Mouse (Mus musculus) CH12.LX (cell line): Measurements from ENCODE around the gene Creg2. TPM values are rescaled to one million over a fixed set of nuclear protein-coding genes. Genes with fewer than 3 reads are reported as not detected.
A peak's percentile ranks its signal among the peaks of the same experiment; 100 is the strongest.

Experiments used
- DNase-seq: peaks from one replicate; pipeline ENCODE4 v3.0.0-alpha.2; 2013; ENCODE audit errors: extremely low read depth
- H3K27ac ChIP-seq: 2 replicates; pipeline ENCODE4 v1.5.1; 2012; ENCODE audit warnings: low read depth, mild to moderate bottlenecking, control low read depth, moderate library complexity; ENCODE audit not compliant: insufficient read depth
- H3K27me3 ChIP-seq: replicated peaks from 2 replicates; pipeline ENCODE3; 2012; ENCODE audit warnings: inconsistent platforms
- H3K36me3 ChIP-seq, 2 experiments: replicated peaks in 1 of 2; 2 replicates each; pipeline versions ENCODE3 to v1.6.1; 2012; ENCODE audit warnings: inconsistent platforms in 1 of 2, low read length in 1 of 2, mild to moderate bottlenecking in 1 of 2, mixed read lengths in 1 of 2, moderate library complexity in 1 of 2; ENCODE audit not compliant: control insufficient read depth in 1 of 2, insufficient read depth in 1 of 2
- H3K4me1 ChIP-seq, 2 experiments: 2 replicates each; pipeline ENCODE4 v1.6.1; 2012; ENCODE audit warnings: inconsistent platforms in 1 of 2, moderate library complexity in 1 of 2; ENCODE audit not compliant: insufficient read depth in 2 of 2, control insufficient read depth in 1 of 2
- H3K4me2 ChIP-seq: 2 replicates; pipeline ENCODE4 v1.6.1; 2012; ENCODE audit warnings: low read depth, mild to moderate bottlenecking, control low read depth; ENCODE audit not compliant: poor library complexity, insufficient read depth, severe bottlenecking
- H3K4me3 ChIP-seq, 3 experiments: fragments of 150-350 bp in 1 of 3; sonication (generic) in 1 of 3; replicated peaks in 1 of 3; 2 replicates each; pipeline versions ENCODE3 to v1.5.1; 2011 to 2012; ENCODE audit warnings: low read depth in 2 of 3, low read length in 2 of 3, mild to moderate bottlenecking in 2 of 3, moderate library complexity in 2 of 3, control low read depth in 1 of 3, improper control_type of control experiment in 1 of 3, inconsistent platforms in 1 of 3, mixed read lengths in 1 of 3; ENCODE audit not compliant: poor library complexity in 1 of 3
- H3K79me2 ChIP-seq: replicated peaks from 2 replicates; pipeline ENCODE4 v1.6.1; 2012; ENCODE audit warnings: mild to moderate bottlenecking, moderate library complexity; ENCODE audit not compliant: control insufficient read depth, poor library complexity, insufficient read depth, severe bottlenecking; ENCODE audit errors: extremely low read depth
- H3K9ac ChIP-seq: 2 replicates; pipeline ENCODE4 v1.6.1; 2012; ENCODE audit warnings: low read depth, mild to moderate bottlenecking, control low read depth, moderate library complexity; ENCODE audit not compliant: insufficient read depth
- H3K9me3 ChIP-seq: replicated peaks from 2 replicates; pipeline ENCODE3; 2012; ENCODE audit warnings: low read length, inconsistent platforms, mixed read lengths
- CHD1 ChIP-seq: IDR thresholded peaks from 2 replicates; pipeline ENCODE4 v1.6.1; 2012; ENCODE audit warnings: low read depth, low read length, improper control_type of control experiment, inconsistent platforms
- GABPA ChIP-seq: IDR thresholded peaks from 2 replicates; pipeline ENCODE4 v1.6.1; 2012; ENCODE audit warnings: low read depth, low read length, improper control_type of control experiment, inconsistent platforms; ENCODE audit not compliant: insufficient replicate concordance
- HCFC1 ChIP-seq: IDR thresholded peaks from 2 replicates; pipeline ENCODE4 v1.6.1; 2012; ENCODE audit warnings: low read depth, mild to moderate bottlenecking, inconsistent platforms, low read length, improper control_type of control experiment
- IRF4 ChIP-seq: IDR thresholded peaks from 2 replicates; pipeline ENCODE4 v1.6.1; 2014; ENCODE audit warnings: low read depth, mild to moderate bottlenecking, inconsistent platforms, low read length, improper control_type of control experiment
- JUN ChIP-seq: IDR thresholded peaks from 2 replicates; pipeline ENCODE4 v1.6.1; 2011; ENCODE audit warnings: low read depth, mild to moderate bottlenecking, low read length, improper control_type of control experiment, moderate library complexity; ENCODE audit not compliant: insufficient read depth
- JUND ChIP-seq: conservative IDR thresholded peaks from 2 replicates; pipeline ENCODE4 v1.6.1; 2011; ENCODE audit warnings: low read depth, low read length, improper control_type of control experiment
- MAX ChIP-seq: IDR thresholded peaks from 2 replicates; pipeline ENCODE4 v1.6.1; 2011; ENCODE audit warnings: low read length, improper control_type of control experiment
- NRF1 ChIP-seq: IDR thresholded peaks from 2 replicates; pipeline ENCODE4 v1.6.1; 2014; ENCODE audit warnings: low read depth, mild to moderate bottlenecking, inconsistent platforms, low read length, improper control_type of control experiment, moderate library complexity
- PAX5 ChIP-seq: IDR thresholded peaks from 2 replicates; pipeline ENCODE4 v1.6.1; 2012; ENCODE audit warnings: low read length, inconsistent platforms, mixed read lengths
- POLR2AphosphoS2 ChIP-seq: IDR thresholded peaks from 2 replicates; pipeline ENCODE4 v1.6.1; 2011; ENCODE audit warnings: low read depth, low read length, improper control_type of control experiment
- RAD21 ChIP-seq: IDR thresholded peaks from 2 replicates; pipeline ENCODE4 v1.6.1; 2011; ENCODE audit warnings: low read depth, mild to moderate bottlenecking, low read length, improper control_type of control experiment, moderate library complexity
- TCF12 ChIP-seq: IDR thresholded peaks from 2 replicates; pipeline ENCODE4 v1.6.1; 2014; ENCODE audit warnings: low read depth, mild to moderate bottlenecking, inconsistent platforms, low read length, improper control_type of control experiment
- UBTF ChIP-seq: IDR thresholded peaks from 2 replicates; pipeline ENCODE4 v1.6.1; 2012; ENCODE audit warnings: low read depth, mild to moderate bottlenecking, inconsistent platforms, low read length, improper control_type of control experiment, moderate library complexity
- USF1 ChIP-seq: IDR thresholded peaks from 2 replicates; pipeline ENCODE4 v1.6.1; 2014; ENCODE audit warnings: low read depth, mild to moderate bottlenecking, inconsistent platforms, low read length, improper control_type of control experiment
- ZKSCAN1 ChIP-seq: IDR thresholded peaks from 2 replicates; pipeline ENCODE4 v1.6.1; 2012; ENCODE audit warnings: low read depth, inconsistent platforms, low read length, improper control_type of control experiment, borderline replicate concordance
- ZNF384 ChIP-seq: IDR thresholded peaks from 2 replicates; pipeline ENCODE4 v1.6.1; 2012; ENCODE audit warnings: low read depth, low read length, improper control_type of control experiment, inconsistent platforms
- dilution Hi-C: fragments of 300-500 bp; cut with MboI; formaldehyde crosslinking; loops from 2 replicates; pipeline ENCODE4 v1.14.3; 2020; ENCODE audit warnings: low sequenced_read_pairs; ENCODE audit not compliant: extremely low pct_unique_long_range_greater_than_20kb, extremely low pct_ligation_motif_present
- in situ Hi-C: fragments of 300-500 bp; cut with MboI; formaldehyde crosslinking; loops from 3 replicates; pipeline ENCODE4 v1.14.3; 2019; ENCODE audit warnings: low sequenced_read_pairs, low pct_ligation_motif_present, low pct_unique_long_range_greater_than_20kb, mixed read lengths
- polyA plus RNA-seq: library from polyadenylated mRNA; unstranded; fragments of >175 nt; gene quantifications from 2 replicates; pipeline ENCODE4 v1.2.1, GENCODE M21; 2012; ENCODE audit warnings: low read depth; ENCODE audit not compliant: insufficient read length
- total RNA-seq, 2 experiments: library from RNA; depleted of rRNA; stranded (reverse); fragments of 300-350 nt in 1 of 2; fragments of >200 nt in 1 of 2; gene quantifications; 2 replicates each; pipeline ENCODE4 v1.2.3; 2012 to 2014

The Creg2 gene
- total and polyA plus RNA-seq, 3 experiments, result not detected

- no peak for DNase-seq
- Histone ChIP-seq H3K36me3 (no peaks in the 10 kb centered on the region), H3K4me3 (no peak overlapping the region), H3K79me2 (no peaks in the 10 kb centered on the region), H3K4me2 (no peak overlapping the region), H3K4me1 (peaks cover 6 to 21% of the 10 kb centered on the region in 2 experiments; a peak in 3 of 4 replicates), H3K9me3 (no peaks in the 10 kb centered on the region), H3K27ac (no peak overlapping the region), H3K9ac (no peak overlapping the region), H3K27me3 (no peaks in the 10 kb centered on the region)
- in situ Hi-C loops (loop anchor here (10.0 kb wide), 1 partner anchor 66 kb away; no protein-coding TSS in a partner anchor), dilution Hi-C loops (no loop called here)
- TF ChIP-seq HCFC1 (no peak), TCF12 (no peak), MAX (no peak), USF1 (no peak), RAD21 (no peak), JUN (no peak), POLR2AphosphoS2 (no peak), ZKSCAN1 (no peak), PAX5 (no peak), JUND (no peak), GABPA (no peak), UBTF (no peak)
These were observed 32.8 kb downstream of the Creg2 start for GRCm38 (mm10) chr1:39618524-39618923.

GRCm38 (mm10) chr1:39615526-39615925, 35.7 kb downstream of the Creg2 start:
- dilution Hi-C loops, result no loop called here
- peak overlapping the region in 1 of 3 experiments; percentile 42 for H3K4me3 ChIP-seq

More at GRCm38 (mm10) chr1:39615526-39615925, 35.7 kb downstream of the Creg2 start:
- TF ChIP-seq ZNF384 (peak; percentile 75), NRF1 (no peak), RAD21 (no peak), CHD1 (no peak), IRF4 (no peak)
- Histone ChIP-seq H3K4me1 (peaks cover 0 to 14% of the 10 kb centered on the region in 2 experiments; a peak in 2 of 4 replicates), H3K9ac (no peak overlapping the region; the same call in 1 of the 2 replicates), H3K27me3 (no peaks in the 10 kb centered on the region), H3K27ac (no peak overlapping the region), H3K79me2 (no peaks in the 10 kb centered on the region), H3K4me2 (peak overlapping the region; percentile 92; the same call in 1 of the 2 replicates), H3K36me3 (no peaks in the 10 kb centered on the region), H3K9me3 (no peaks in the 10 kb centered on the region)
- no peak for DNase-seq
- in situ Hi-C loops, result loop anchor here (10.0 kb wide), 1 partner anchor 69 kb away; no protein-coding TSS in a partner anchor
